Mouse (Mus musculus) c-Kit-positive CD71-positive TER-119-positive erythroid progenitor cells, embryonic 14.5 days (primary cell): ENCODE measurements at regions not wholly inside any gene's neighbourhood (a gene's known extent, or its start where the extent isn't known, plus 50 kb on each side); places are given as distances from the start of the nearest gene placed in this dataset.
A peak's percentile ranks its signal among the peaks of the same experiment; 100 is the strongest.
"Not testable (repeated sequence)": the region's sequence is repeated elsewhere in the genome, so short reads cannot be mapped to it uniquely, and the experiment has no call there.

Experiments
- DNase-seq: peaks from one replicate; pipeline ENCODE4 v3.0.0-alpha.2; 2013; ENCODE audit warnings: low spot score

DNA sequence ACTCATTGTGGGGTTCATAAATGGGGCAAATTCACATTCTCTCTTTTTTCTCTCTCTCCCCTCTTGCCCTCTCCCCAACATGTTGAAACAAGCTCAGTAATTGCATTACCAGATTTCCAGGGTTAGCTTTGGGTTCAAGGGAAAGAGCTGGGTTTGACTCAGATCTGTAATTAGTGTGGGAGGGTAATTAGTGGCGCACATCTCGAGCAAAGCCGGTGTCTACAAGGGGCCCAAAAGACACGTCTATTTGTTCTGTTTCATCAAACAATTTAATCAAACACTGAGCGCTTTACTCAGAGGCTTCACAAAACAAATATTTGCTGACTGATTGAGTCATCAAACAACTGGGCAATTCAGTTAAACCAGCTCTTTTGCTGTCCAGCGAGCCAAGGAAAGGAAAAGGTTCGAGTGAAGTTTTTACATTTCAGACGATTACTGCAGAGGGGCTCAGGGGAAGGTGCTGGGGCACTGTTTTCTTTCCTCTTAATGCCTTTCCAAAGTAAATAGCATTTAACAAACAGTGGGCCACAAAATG is 193.6 kb upstream of the Six2 start:
- no peak for DNase-seq

DNA sequence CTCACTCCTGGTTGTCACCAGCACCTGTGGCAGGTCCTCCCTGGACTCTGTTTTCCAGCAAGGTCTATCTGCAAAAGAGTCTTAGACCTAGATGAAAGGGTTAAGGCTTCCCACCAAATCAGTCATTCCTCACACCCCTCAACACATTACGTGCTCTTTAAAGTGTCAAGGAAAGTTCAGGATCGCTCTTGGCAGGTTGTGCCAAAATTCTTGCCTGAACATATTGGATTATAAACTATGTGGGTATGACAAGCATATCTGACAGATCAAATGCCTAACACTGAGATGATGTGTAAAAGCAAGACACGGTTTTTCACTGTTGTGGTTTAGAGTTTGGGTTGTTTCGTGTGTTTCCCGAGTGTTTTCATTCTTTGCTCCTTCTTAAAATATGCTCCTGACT is 193.0 kb upstream of the Six2 start:
- no peak for DNase-seq

DNA sequence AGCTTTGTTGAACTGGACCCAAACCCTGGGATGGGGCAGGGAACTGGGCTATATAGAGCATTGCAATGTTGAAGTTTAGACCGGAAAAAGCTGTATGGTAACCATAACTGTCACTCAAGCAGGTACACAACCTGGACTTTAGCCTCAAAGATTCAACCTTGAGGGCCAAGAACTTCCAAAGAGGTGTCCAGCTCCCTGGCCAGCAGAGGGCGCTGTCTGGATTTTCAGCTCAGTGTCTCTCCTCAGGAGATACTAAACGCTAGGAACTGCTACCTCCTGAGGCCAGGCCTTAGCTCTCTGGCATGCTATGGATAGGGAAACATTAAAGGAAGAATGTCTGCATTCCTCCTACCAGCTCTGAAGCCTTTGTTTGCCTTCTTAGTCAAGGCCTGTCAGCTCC is 189.4 kb upstream of the Six2 start:
- peak; percentile 44 for DNase-seq

DNA sequence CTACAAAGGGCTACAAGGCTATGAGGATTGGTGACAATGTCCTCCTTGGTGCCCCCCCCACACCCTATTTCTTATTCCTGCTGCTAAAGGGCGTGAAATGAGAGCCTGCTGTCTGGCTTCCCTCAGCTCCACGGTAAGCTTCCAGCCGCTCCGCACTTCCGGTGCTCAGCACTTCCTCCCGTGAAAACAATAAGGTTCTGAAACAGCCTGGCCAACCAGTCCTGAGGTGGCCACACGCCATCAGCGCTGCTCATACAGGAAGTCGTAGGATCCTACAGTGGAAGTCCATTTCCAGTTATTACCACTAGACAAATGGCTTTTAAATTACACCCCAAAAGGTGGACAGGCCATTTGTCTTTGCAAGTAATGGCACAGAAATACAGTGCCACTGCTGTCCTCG is 188.8 kb upstream of the Six2 start:
- DNase-seq = no peak

DNA sequence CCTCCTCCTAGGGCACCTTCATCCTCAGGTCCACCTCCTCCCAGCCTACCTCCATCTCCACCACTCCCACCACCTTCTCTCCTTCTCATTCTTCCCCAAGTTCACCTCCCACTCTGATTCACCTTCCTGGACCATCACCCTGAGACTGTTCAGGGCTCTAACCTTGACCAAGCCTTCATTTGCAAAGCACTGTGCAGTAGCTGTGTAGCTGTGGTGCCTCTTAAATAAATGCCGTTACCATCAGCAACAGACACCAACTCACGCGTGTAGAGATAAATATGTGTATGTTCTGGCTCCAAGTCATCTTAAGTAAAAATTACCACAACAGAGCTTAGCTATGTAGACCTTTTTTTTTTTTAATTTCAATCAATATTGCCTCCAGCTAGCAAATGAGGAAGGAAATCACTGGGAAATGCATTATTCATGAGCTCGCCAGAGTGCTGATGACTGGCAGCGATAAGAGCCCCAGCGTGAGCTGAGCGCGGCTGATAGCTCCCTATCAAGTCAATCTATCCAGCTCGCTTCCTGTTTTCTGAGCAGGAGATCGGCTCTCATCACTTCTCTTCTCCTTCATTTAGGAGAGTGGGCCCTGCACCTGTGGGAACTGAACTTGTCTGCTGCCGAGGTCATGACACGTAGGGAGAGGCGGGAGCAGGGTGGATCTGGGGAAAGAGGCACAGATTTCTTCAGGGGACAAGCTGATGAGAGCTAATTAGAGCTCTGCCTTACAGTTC is 185.9 kb upstream of the Six2 start:
- no peak for DNase-seq

DNA sequence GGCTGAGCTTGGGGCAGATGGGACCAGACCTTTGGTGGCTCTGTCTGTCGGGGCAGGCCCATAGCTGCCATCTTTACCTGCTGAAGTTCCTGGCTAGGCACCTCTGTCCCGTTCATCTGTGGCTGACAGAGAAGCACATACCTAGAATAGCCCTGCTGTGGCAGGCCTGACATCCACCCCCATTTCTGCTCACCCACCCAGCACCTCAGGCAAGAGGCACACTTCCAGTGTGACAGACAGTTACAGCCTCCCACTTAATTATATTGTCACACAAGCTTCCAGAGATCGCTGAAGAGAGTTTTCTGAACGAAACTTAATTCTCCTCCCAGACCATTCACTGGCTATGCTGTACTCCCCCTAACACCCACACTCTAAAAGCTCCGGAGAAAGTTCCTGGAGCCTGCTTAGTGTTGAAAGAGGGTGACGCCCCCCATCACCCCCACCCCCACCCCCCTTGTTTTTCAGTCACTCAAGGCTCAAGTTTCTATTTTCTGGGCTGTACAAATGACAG is 184.9 kb upstream of the Six2 start:
- no peak for DNase-seq

DNA sequence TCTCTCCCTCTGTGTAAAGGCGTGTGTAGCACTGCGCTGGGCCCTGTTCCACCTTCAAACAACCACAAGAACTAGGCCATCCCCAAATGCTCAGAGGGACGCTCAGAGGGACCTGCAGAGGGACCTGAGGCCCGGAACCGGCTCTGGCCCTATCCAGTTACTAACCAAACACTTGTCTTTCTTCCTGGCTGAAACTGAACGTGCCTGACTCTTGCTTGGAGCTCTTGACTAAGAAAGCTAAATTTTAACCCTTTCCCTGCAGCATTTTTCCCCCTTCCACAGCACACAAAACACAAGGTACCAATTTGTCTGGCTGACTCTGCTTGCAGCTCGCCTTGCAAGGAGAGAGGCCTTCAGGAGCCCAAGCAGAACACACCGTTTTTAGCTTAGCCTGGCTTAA is 182.3 kb upstream of the Six2 start:
- DNase-seq = no peak

DNA sequence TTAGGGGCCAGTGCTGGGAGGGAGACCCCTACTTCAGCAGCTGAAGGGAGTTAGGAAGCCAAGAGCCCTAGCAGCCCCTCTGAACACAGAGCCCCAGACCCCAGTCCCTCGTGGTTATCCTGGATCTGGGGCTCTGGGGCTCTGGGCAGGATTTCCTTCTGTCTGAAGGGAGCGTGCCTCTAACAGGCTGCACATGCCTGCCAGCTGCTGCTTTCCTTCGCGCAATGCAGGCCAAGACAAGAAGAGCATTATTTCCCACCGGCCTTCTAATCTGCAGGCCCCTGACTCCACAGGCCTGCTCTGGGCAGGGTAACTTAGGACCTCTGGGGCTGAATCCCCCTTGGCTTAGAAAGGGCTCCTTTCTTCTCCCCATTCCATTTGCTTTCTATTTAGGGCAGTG is 181.1 kb upstream of the Six2 start:
- DNase-seq = no peak

DNA sequence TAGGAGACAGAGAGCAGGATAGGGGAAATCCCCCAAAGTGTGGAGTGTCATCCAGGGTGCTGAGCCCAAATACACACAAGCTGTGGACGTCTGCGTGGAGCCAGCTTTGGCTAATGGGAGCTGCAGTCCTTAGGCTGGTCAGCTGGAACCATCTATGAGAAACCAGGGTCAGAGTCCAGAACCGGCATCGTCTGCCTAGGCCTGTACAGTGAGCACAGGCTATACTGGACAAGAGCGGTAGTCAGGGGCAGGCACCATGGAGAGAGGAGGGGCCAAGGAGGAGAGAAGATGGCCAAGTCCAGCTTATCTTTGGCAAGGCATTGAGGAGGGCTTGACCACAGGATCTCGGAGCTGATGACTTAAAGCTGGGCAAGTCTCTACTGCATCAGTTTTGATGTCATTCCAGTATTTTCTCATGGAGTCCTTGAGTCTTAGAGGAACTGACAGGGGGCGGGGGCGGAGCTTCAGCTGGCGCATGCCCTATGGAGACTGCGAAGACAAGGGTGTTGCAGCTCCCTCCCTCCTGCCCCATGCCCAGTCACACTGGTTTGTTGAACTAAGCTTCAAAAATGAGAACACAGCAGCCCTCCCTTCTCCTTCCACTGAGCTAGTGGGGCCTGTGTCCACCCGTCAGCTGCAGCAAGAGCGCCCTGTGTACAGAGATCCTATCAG is 180.0 kb upstream of the Six2 start:
- no peak for DNase-seq

DNA sequence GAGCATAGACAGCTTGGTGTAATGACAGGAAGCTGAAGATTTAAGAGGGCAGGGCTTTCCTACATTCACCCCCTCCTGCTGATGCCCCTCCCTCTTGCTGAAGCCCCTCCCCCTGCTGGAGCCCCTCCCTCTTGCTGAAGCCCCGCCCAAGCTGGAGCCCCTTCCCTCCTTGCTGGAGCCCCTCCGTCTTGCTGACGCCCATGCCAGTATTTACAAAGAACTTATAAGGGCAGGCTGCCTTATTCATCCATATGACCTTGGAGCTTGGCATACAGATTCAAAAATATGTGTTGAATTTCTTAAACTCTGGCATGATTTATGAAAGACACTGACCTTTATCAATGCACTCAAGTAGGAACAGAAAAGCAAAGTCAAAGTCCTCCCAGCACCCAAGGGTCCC is 178.5 kb upstream of the Six2 start:
- no peak for DNase-seq

DNA sequence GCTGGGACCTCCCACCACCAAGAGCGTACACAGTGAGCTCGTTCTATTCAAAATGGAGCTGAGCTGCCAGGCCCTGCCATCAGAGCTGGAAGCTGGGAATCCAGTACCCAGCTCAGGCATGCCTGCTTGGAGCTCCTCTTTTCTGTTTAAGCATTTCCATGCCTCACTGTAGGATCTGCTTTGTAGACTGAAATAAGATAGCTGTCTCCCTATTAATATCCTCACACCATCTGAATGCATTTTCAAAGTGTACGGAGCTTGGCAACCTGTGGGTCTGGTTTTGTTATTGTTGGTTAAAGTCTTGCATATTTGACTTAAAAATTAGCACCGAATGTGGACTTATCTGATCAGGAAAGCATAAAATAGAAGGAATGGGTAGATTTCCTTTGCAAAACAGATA is 177.9 kb upstream of the Six2 start:
- no peak for DNase-seq

DNA sequence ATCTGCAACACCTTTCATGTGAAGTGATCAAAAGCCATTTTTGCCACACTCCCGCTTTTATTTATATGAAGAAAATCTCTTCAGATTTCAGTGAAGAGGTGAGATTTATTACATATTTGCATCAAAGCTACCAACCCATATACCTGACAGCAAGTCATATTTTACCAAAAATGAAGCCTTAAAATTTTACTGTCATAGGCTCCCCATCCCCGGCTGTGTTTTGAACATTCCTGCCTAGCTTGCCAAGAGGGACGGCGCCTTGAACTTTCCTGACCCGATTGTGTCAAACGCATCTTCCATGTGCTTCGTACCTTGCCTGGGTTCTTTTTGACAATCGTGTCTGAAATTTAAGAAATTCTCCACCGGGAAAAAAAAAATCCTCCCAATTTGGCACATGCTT is 173.3 kb upstream of the Six2 start:
- no peak for DNase-seq

DNA sequence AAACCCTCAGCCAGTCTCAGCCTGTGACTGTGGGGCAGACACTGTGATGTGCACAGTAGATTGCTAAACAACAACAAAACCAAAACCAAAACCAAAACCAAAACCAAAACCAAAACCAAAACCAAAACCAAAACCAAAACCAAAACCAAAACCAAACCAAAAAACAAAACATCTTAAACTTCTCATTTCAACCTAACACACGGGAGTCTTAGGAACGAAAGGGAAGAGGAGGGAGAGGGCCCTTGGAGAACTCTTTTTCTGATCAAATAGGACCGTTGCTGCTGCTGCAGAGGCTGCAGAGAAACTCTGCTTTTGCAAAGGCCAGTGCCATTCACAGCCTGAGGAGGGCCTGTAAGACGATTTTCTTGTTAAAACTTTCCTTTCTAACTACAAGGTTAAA is 172.7 kb upstream of the Six2 start:
- DNase-seq = no peak

DNA sequence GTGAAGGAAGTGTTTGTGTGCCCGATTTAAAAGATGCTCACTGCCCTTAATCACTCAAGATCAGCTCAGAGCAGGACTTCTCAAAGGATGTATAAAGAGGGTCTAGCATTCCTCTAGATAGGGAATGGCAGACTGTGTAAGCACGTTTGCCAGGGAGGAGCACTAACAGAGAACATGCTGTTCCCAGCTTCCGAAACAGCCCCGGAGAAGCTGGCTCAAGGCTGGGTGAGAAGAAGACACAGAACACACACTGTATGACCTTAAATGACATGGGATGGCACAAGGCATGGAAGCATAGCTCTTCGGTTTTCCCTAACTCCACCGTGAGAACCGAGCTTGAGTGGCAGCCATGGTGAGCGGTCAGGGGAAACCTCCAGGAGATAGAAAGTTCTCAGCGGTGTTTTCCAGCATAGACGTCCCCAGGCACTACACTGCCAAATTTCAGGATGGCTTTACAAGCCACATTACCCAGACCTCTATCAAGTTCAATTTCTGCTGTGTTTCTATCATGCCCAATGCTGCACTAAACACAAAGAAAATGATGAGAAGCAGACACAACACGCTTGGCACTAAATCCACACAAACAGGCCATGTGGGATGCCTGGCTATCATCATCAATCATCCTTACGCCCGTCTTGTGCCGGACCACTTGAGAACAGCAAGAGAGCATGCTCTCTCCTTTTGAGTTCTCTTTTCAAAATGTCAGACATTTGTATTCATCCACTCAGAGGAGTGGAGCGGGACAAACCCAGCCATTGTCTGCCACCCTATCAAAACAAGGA is 172.0 kb upstream of the Six2 start:
- no peak for DNase-seq

DNA sequence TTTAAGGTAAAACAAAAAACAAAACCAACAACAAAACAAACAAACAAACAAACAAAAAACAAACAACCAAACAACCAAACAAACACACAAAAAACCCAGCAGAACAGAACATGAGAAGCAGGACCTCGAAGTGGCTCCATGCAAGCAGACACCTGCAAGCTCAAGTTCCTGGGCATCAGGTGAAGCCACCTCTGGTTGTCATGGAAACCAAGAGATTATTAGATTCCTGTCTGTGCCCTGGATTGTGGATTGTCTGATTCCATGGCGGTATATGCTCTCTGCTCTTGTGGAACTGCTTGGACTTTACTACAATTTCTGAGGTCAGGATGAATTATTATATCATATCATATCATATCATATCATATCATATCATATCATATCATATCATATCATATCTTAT is 170.4 kb upstream of the Six2 start:
- DNase-seq = no peak

DNA sequence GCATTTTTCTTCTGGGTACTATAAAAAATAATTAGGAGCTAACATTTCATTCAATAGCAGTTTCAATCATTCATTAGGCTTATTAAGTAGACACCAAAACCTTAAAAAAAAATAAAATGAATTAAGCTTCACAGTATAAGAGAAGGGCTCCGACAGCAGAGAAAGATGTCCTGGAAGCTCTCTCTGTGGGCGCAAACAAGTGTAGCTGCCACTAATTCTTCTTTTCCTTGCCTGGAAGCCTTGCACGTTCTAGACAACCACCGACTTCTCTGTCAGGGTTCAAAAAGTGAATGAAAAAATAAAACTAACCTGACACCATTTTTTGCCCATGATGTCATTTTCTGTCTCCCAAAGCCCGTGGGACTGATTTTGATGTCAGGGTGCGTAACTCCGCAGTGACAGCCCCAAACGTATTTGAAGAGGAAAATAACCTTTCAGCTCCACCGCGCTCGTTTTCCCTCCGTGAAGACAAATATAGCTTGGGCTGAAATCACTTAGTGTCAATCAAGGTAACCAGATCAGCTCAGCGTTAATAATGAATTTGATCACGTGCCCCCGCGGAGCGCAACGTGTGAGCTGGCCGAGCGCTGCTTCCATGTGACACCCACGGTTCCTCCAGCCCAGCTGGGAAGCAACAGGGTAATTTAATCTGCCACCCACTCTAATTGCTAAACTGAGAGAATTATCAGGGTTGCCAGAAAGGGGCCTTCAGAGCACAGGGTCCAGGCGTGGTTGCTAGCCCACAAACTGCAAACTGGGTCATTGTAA is 169.8 kb upstream of the Six2 start:
- DNase-seq = no peak

DNA sequence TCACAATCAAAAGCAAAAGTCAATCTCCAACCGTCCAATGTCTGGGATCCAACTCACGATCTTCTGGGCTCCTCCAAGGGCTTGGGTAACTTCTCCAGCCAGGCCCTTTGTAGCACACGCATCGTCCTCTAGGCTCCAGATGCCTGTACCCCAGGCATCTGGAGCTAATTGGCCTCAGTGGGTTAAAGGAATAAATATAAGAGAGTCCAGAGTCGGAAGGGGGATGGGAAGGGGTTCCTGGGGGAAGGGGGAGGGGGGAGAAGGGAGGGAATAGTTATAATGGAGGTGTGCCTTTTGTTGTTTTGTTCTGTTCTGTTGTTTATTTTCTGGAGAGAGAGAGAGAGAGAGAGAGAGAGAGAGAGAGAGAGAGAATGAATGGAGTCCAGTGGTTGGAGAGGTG is 168.8 kb upstream of the Six2 start:
- DNase-seq = not testable (repeated sequence)

DNA sequence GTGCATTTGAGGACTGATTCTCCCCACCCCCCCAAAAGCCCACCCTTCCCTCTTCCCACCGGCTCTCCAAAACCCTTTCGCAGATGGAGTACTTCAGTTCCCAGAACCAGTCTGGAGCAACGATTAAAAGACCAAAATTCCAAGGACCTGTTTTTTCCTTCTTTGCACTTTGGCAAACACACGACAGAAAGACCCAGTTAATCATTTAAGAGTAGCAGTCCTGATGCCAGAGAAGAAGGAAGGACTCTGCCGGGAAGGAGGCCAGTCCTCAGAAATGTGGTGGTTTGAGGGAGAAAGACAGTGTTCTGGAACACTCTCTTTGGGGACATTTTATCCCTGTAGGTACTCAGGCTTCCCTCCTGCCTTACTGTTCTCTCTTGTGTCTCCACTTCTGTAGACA is 165.1 kb upstream of the Six2 start:
- no peak for DNase-seq

DNA sequence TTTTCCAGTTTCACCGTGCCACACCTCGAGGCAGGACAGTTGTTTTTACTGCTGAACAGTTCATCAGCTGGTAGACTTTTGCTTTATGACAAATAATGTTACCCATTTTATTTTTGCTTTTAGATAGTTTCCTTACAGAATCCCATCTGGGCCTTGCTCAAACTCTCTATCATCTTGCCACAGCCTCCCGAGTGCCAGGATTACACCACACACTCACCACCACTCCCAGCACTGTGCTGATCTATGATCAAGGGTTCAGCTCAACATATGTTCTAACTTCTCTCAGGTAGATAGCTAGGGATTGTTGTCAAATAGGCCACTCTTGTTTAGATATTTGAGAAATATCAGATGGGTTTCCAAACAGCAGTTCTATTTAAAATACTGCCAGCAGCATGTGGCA is 160.5 kb upstream of the Six2 start:
- DNase-seq = no peak

DNA sequence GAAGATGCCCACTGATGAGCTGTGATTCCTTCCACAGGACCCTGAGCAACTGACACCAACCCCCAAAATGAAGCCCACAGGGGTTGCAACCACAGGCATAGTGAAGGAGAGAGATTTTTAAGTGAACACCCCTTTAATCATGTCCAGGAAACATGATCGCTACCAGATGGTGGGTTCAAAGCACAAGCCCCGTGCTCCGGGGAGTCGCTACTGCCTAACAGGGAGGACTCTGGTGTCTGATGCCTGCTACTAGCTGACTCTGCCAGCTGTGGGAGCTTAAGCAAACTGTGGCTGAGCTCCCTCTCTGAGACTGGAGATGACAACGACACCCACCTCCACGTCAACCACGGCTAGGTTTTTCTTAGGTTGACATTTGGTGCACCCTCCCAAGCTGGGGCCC is 159.7 kb upstream of the Six2 start:
- no peak for DNase-seq

DNA sequence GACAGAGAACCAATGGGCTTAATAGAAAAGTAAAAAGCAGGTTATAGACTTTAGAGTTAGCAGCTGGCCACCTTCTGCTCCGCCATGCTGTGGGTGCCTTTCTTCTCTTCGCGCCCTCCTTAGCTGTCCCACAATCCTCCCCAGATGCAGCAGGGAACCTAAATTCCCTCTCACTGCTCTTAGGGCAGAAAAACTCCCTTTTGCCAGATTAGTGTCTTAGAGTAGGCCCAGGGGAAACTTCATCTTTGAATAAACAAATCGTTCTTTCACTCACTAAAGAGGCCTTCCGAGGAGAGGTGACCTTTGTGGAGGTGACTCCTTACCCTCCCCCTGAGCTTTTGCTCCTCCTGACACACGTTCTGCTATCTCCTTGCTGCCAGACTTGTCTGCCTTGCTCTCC is 157.0 kb upstream of the Six2 start:
- no peak for DNase-seq

DNA sequence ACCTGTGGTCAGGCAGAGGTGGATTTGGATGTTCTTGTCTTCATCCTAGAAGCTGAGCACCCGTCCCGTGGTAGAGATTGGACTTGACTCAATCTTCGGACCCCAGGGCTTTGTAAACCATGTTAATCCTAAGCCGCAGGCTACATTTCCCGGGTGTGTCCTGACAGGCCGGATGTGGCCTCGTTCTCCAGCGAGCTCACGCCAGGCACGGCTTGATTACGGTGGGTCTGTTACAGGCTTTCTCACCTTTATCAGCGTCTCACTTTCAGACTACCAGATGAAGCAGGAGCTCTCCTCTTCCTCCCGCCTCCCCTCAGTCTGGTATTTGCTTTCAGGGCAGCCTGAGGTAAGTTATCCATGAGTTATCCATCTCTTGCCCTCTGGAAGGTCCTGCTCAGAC is 156.4 kb upstream of the Six2 start:
- DNase-seq = no peak
